Mouse (Mus musculus): ENCODE results near the gene Rgs8.

Gene Rgs8

DNA sequence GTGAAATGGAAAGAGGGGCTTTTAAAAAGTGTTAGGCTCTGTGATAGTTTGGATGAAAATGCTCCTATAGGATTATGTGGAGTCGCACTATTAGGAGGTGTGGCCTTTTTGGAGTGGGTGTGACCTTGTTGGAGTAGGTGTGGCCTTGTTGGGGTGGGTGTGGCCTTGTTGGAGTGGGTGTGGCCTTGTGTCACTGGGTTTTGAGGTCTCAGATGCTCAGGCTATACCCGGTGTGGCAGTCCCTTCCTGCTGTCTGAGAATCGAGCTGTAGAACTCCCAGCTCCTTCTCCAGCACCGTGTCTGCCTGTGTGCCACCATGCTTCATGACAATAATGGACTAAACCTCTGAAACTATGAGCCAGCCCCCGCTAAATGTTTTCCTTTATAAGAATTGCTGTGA lies 55.8 kb downstream of the Rgs8 start:
- DNase-seq, result no peak

DNA sequence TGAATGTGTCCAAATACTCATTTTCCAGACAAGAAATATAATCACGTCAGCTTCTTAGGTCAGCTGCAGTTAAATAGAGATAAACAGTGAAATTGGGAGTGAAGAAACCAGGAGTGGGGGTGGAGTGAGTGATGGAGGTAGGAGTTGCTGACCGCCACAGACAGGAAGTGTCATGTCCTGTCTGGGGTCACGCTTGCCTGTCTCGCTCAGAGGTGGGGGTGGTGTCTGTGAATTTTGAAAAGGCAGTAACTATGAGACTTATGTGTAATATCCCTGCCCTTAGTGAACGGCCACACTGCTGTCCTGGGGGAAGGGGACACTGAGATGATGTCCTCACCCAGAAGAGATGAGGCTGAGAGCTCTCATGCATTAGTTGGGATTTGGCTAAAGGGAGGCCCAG lies 56.6 kb downstream of the Rgs8 start:
- no peak for DNase-seq

DNA sequence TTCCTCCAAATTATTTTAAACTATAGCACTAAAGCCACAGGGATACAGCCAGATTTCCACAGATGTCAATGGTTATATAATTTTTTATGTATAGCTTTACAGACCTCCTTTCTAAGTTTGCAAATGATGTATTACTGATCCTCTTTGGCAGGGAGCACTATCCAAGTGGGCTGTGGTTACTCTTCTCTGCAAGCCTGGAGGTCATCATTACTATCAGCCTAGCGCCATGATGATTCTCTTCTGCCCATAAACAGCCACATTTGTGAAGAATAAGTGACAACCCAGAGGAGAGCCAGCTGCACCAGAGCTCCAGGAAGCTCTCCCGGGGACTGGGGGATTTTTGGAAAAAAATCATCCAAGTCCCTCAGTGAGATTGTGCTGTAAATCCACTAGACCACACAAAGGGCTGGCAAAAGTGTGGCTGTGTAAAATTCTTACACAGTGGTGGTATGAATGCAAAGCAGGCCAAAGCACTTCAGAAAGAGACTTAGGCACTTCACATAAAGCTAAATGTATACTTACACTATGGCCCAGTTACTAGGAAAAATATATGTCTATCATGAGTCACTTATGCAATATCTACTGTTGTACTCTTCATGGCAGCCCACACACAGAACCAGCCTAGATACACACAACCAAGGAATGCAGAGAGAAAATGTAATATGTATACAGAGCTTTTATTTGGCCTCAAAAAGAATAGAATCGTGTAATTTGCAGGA lies 58.9 kb downstream of the Rgs8 start:
- DNase-seq, result no peak

DNA sequence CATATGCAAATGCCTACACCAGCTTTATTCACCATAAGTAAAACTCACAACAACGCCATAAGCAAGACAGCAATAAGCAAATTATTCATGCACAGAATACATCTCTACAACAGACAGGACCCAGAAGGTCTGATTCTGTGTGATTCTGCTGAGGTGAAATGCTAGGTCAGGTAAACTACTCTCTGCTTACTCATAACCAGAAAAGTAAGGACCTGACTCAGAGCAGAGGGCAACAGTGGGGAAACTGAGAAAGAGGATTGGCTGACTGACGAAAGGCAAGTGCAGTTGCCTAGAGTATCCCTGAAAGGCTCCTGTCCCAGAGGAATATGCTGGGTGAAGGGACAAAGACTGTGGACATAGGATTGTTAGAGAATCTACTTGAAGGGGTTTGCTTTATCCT lies 59.8 kb downstream of the Rgs8 start:
- DNase-seq, result no peak

DNA sequence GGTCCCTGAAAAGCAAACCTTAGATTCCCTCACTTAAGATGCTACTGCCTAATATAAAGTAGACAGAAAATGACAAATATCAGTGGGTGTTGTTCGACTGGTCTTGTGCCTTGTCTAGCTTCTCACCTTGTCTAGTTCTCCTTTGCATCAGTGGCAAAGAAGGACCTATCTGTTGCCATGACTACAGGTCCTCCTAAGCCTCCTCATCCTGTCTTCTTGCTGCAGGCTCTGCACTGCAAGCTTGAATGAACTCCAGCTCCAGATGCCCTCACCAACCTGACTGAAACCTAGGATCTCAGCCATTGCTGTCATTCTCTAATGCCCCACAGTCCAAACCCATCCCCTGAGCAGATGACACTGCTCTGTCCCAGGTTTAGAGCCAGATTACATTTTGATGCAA lies 65.2 kb downstream of the Rgs8 start:
- DNase-seq, result no peak

DNA sequence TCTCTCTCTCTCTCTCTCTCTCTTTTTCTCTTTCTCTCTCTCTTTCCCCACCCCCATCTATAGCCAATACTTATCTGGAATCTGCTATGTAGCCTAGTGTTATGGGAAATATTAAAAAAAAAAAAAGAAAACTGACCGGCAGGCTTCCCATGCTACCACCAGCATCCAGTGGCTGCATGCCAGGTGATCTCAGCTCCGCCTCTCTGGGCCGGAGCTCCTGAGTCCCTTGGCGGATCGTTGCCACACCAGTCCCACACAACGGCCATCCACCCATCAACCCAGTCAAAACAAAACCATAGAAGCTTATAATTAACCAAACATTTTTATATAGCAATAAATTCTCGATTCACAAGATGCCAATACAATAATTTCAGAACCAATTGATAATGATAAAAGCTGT lies 68.1 kb downstream of the Rgs8 start:
- DNase-seq, result no peak

DNA sequence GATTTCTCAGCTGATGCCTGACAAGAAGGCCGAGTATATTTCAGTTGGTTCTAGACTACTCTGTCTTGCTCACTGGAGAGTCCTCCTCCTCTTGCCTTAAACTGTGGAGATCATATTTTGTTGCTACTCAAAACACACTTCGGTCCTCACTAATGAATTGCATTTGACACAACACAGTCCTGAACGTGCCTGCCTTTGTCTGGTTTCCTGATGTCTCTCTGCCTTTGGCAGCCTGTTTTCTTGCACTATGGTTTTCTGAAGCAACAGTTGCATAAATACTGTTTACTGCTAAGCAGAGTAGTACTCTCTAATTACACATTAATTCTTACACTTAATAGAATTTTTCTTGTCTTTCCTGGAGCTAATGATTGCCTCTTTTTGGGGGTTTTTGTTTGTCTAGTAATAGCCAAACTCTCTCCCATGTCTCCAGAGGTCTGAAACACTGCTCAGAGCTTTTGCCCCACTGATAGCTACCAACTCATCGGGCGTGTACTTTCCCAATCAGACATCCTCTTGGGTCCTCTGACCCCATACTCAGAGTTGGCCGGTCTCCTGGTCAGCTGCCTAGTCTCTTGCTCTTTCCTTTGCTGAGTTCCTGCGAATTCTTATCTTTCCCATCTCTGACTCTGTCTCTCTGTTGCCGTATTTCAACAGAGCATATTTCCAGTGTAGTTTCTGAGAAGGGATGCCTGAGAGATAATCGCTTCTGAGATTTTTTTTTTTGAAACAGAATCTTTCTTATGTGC lies 68.9 kb downstream of the Rgs8 start:
- no peak for DNase-seq

DNA sequence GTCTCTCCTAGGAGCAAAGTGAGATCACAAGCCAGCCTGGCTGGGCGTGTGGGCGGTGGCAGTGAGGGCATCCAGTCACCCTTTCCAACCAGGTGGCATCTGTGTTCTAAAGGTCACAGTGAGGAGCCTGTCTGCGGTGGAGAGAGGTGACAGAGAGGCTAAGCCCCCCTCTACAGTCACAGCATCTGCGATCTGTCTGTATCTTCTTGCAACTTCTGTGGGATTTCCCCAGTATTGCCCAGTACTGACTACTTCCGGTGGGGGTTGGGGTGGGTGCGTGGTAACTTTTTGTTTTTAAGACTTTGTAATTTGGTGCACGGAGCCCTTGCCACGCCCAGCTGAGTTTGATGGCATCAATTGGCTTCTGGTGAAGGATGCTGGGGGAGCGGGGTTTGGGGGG lies 70.6 kb downstream of the Rgs8 start:
- DNase-seq, result no peak

DNA sequence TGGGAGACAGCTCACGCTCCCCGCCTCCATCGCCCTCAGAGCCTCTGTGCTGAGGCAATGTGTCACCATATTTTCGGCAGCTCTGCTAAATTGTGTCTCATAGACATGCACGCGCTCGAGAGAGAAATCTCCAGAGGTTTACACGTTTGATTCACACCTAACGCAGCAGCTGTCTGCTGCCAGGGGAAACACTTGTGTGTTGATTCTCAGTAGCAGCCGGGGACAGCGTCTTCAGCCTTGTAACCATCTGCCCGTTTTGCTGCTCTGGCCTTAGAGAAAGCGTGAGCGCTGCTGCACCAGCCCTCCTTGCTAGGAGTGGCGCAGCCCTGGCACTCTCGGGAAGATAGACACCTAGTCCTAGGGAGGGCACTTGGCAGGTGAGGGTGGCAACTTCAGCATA lies 73.8 kb downstream of the Rgs8 start:
- DNase-seq, result no peak

DNA sequence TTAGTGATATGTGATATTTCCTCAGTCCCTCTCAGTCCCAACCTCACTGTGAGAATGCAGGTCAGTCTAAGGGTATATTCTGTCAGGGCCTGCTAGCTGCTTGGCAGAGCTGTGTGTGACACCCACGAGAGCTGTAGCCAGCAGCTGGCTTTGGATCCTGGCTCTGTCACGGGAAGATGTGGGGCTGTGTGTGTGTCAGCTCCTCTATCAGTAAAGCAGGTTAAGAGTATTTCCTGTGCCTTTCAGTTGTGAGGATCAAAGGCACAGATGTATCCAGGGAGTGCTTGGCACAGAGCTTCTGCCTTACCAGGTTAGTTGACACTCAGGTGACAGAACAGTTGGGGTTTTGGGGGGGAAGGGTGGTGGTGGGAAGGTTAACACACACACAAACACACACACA lies 77.0 kb downstream of the Rgs8 start:
- no peak for DNase-seq

DNA sequence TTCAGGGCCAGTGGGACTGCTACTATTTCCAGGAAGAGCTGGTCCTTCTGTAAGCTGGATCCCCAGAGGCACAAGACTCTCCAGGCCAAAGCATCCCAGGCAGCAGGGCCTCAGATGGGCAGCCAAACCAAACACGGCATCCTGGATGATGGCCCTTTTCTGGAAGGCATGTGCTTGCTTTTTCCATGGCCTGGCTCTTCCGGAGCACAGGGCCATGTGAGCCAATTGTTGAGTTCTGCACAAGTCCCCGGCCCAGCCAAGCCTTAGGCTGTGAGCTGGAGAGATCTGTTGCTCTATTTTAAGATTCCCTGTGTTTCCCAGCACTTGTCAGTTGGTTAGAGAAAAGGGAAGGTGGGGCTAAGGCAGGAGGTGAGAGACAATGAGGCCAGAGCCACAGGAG lies 77.8 kb downstream of the Rgs8 start:
- peak; percentile 40 for DNase-seq

DNA sequence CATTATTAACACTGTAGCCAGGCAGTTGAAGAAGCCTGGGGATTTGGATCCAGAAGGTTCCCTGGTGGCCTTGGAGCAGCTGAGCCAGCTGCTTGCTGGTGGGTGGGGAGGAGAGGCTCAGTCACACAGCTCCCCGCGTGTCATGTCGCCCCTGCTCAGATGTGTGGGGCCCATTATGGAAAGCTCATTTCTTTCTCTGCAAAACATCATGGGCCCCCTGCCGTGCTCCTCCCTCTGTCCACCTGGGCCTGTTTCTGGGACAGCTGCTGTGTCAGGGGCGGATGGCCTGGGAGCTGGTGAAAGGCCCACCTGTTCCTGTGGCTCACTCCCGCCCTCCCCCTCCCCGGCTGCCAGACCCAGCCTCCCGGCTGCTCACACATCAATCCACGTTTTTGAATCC lies 80.4 kb downstream of the Rgs8 start:
- DNase-seq, result no peak

DNA sequence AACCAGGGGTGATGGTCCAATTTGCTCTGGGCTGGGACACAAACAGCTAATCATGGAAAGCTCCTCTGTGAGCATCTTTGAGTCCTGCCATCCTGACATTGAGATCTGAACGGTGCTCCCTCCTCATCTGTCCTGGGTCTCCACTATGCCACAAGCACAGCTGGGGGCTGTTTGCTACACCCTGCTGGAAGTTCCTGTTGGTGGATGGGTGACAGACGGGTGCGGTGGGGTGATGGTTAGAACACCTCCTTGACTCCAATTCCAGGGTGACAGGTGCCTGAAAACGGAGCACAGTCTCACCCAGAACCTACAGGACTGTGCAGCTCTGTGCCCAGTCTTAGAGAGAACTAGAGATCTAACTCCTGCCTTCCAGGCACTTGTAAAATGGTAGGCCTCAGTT lies 82.0 kb downstream of the Rgs8 start:
- no peak for DNase-seq

DNA sequence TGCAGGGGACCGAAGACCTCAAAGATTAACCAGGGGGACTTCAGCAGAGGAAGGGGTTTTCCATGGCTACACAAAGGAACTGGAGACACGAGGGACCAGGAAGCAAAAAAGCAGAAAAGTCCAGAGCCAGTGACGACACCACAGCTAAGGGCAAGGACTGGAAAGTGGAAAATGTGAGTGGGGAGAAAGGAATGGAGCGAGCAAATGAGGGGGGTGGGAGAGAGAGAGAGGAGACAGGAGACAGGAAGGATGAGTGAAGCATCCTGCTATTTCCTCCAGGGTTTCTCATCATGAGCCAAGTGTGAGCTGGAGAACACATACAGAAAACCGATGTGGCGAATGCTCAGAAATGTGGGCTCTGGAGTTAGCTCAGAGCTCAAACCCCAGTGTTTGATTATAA lies 83.3 kb downstream of the Rgs8 start:
- DNase-seq, result no peak

DNA sequence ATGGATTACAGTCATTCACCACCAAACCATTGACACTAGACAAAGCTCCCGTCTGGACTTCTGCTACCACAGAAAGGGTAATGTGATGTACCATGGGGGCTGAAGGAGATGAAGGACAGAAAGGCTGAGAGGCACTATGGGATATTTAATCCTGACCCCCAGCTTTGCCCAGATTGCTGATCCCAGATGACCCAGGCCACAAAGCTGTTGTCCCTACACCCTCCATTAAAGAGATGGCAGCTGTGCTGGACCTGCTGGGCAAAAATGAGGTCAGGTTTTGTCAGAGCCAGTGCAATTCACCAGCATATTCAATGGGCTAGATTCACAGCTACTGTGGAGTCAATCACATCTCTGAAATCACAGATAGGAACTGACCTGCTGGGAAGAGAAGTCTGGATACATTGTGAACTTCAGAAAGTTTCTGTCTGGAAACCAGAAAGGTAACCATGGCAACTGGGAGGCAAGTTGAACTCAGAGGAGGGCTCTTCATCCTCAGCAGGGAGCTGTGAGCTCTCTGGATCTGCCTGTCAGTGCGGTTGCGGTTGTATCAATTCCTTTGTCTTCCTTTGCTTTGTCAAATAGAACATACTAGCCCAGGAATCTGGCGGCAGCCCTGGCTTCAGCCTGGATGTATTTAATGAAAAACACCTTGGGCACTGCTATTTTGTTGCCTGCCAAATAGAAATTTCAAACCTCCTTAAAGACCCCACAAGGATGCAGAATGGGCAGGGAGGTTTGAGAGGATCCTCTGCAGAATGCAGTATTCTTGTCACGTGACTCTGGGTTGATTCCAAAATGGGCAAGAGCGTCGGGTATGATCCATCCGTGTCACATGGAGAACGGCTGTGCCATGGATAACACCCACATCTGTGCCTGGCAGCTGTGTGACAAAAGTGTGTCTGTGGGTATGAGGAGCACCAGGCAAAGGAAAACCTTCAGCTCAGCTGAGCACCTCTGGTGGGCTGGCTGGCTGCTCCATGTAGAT lies 84.6 kb downstream of the Rgs8 start:
- no peak for DNase-seq

DNA sequence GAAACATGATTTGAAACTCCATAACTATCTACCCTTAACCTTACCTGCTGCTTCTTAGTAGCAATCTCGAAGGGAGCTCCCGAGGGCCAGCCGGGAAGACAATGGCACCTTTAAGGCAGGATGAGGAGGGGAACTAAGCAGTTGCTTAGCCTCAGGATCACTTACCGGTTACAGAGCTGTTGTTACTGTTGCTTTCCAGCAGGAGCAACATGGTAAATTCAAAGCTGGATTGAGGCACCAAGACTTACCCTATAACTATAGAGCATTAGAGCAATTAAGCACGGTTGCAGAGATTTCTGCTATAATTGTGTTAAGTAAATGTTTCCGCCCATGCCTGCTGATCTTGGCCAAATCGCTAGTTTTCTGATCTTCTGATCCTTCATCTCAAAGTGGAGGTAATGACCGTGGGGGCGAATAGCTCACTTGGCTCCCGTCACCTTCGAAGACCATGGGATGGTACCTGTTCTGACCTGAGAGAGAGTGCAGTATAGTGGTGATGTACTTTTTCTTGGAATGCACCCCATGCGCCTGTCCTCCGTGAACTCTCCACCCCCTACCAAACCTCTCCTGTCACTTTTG lies 86.7 kb downstream of the Rgs8 start:
- no peak for DNase-seq

DNA sequence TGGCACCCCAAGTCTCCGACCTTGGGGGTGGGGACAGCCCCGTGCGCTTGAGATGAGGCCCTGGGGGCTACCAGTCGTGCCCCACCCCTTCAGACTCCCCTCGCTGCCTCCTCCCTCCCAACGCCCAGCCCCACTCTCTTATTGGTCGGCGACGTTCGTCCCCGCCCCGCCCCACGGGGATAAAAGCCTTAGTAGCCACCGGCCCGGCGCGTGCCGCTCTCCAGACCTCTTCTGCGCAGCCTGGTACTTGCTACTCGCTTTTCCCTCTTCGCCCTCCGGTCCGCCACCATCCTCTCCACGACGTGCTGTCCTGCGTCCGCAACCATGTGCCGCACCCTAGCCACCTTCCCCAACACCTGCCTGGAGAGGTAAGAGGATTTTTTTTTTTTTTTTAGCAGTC lies 87.3 kb downstream of the Rgs8 start, which contains the start of gene Rgs16:
TSS of gene Rgs16 (plus strand) at position 205 of the 400 bp plus-strand sequence.
- DNase-seq, result peak; percentile 59

DNA sequence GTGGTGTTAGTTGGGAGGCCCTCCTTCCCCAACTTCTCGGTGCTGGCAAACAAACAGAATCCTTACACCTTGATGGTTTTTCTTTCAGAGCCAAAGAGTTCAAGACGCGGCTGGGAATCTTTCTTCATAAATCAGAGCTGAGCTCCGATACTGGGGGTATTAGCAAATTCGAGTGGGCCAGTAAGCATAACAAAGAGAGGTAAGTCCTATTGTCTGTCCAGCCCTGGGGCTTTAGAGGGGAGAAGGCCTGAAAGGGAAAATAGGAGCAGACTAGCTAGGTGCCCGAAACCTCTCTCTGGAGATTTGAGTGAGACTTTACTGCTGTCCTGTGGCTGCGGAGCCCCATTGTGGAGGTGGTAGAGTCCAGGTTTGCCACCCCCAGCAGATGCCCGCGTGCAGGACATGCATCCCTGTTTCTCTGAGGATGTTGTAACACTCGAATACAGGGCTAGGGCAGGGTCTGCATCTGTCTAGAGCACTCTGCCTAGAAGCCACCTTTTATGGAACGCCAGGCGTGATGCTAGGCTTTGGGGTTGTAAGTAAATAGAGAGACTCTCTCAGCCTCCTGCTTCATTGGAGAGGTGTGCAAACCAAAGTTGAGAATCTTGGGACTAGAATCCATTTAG lies 88.1 kb downstream of the Rgs8 start:
- DNase-seq, result no peak

DNA sequence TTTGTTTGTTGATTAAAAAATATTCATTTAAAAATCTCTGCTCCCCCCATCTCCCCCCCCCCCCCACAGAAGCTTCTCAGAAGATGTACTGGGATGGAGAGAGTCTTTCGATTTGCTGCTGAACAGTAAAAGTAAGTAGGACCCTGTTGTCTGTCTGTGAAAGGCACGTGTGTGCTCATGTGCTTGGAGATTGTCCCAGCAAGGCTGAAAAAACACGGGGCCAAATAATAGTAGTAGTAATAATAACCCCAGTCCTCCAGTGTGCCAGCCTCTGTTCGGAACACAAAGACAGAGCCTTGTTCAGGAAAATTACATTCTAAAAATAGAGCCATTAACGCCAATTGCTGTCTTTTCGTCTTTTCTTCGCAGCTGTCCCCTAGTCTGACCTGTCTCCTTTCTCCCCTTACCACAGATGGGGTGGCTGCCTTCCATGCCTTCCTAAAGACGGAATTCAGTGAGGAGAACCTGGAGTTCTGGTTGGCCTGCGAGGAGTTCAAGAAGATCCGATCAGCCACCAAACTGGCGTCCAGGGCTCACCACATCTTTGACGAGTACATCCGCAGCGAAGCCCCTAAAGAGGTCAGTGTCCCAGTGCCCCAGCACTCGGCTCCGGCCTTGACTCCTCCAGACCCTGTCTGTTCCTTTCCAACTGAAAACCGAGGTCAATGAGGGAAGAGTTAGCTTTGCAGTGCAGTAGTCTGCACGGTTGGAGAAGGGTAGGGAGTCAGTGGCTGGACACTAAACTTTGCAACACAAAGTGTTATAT lies 88.9 kb downstream of the Rgs8 start:
- no peak for DNase-seq

DNA sequence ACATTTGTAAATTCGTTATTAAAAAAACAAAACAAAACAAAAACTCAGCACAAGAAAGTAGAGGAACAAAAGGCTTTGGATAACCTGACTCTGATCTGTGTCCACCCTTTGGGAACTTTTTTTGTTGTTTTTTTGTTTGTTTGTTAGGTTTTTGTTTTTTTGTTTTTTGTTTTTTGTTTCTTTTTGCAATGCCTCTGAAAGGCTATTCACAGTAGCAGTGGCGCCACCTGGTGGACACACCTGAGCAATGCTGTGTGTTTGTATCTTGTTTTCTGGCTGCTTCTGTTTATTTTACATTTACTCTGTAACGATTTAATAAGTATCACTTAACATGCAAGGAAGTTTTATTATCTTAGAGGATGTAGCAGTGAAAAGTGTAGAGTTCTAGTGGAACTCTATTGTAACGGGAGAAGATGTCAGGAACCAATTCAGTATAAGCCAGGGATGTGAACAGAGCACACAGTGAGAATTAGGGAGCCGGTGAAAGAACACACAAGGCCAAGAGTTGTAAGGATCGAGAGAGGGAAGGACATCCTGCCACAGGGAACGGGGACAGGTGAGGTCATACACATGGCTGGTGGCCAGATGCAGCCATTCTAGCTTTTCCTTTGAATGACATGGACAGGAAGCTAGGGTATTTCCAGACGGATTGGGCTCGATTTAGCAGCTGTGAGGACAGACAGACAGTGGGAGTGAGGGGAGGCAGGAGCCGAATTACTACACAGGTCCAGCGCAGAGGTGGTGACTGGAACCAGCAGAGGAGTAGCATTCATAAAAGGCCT lies 89.7 kb downstream of the Rgs8 start:
- DNase-seq, result peak; percentile 78

DNA sequence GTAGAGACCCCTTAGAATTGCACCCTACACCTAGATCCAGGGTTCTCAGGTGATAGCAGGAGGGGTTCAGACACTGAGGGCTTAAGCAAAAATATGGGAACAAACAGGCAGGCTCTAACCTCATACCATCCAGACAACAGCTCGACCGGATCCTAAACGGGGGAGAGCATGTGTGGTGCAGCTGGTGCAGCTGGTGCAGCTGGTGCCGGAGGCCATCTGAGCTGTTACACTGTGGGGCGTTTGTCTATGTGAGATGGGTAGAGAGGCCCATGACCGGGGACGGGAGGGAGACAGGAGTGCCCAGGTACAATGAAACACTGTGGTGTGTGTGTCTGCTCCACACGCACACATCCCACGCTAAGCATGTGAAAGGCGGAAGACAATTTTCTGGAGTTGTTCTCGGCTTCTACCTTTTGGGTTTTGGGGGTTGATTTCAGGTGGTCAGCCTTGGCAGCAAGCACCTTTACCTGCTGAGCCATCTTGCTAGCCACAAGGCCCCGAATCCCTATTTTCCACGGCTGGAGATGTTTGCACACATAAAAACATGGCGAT lies 93.4 kb downstream of the Rgs8 start:
- DNase-seq, result no peak

Data from kidney, adult 9 months (tissue).